Mouse (Mus musculus) liver, postnatal 0 days (tissue): ENCODE measurements around the gene Zfp36l1.

Experiments
- CTCF ChIP-seq: sonication (generic); IDR thresholded peaks from 2 replicates; pipeline ENCODE4 v1.5.1; 2016; ENCODE audit warnings: antibody characterized with exemption, low read depth
- EP300 ChIP-seq: IDR thresholded peaks from 2 replicates; pipeline ENCODE4 v1.6.1; 2016; ENCODE audit warnings: antibody characterized with exemption, low read depth, mild to moderate bottlenecking

- TF ChIP-seq CTCF (peak; percentile 28; the same call in 1 of the 2 replicates), EP300 (no peak)
Measured at GRCm38 (mm10) chr12:80083133-80083821, 29.5 kb downstream of the Zfp36l1 start.
